Mouse (Mus musculus): ENCODE measurements around the gene Tspan14. TPM values are rescaled to one million over a fixed set of nuclear protein-coding genes. Genes with fewer than 3 reads are reported as not detected.

Tspan14 gene
- total and polyA plus RNA-seq, 3 experiments: 10.3 to 32.3 (median 23.4) TPM

GRCm38 (mm10) chr14:40905813-40906212 lies 60.8 kb downstream of the Tspan14 start:
- Histone ChIP-seq H3K27me3 (ENCODE audit: insufficient read depth, low read length) (no peaks in the 10 kb centered on the region), H3K9me3 (replicated peaks) (no peaks in the 10 kb centered on the region), H3K36me3 (replicated peaks) (peaks cover 84% of the 10 kb centered on the region), H3K4me1 (ENCODE audit: insufficient read depth, low read depth, low read length) (peaks cover 27% of the 10 kb centered on the region), H3K4me3 (ENCODE audit: low read depth, low read length) (no peak overlapping the region)
- DNase-seq (ENCODE audit: low spot score) (no peak), ATAC-seq (ENCODE audit: extremely low read depth, insufficient number of reproducible peaks, low FRiP score, poor library complexity, severe bottlenecking) (no peak)
- TF ChIP-seq TAL1 (conservative IDR thresholded peaks at IDR 0.05; ENCODE audit: low read depth, low read length): no peak
- no peak for TF ChIP-seq CTCF (IDR thresholded peaks at IDR 0.05; ENCODE audit: low read depth, low read length)
- no peak for TF ChIP-seq GATA1 (IDR thresholded peaks at IDR 0.05; ENCODE audit: borderline replicate concordance, low read length)
- no peak for TF ChIP-seq POLR2AphosphoS5 (IDR thresholded peaks at IDR 0.05; ENCODE audit: insufficient replicate concordance, low read depth, low read length)
- TF ChIP-seq GATA2 (IDR thresholded peaks at IDR 0.05; ENCODE audit: borderline replicate concordance, low read depth, low read length): no peak

GRCm38 (mm10) chr14:40902307-40903055 lies 64.1 kb downstream of the Tspan14 start:
- no peak overlapping the region for H3K4me3 ChIP-seq (ENCODE audit: low read depth, low read length)
- peaks cover 51% of the 10 kb centered on the region for H3K36me3 ChIP-seq (replicated peaks)
- no peak for DNase-seq (ENCODE audit: low spot score)
- ATAC-seq (ENCODE audit: extremely low read depth, insufficient number of reproducible peaks, low FRiP score, poor library complexity, severe bottlenecking): no peak
- H3K27me3 ChIP-seq (ENCODE audit: insufficient read depth, low read length): no peaks in the 10 kb centered on the region
- TF ChIP-seq TAL1 (conservative IDR thresholded peaks at IDR 0.05; ENCODE audit: low read depth, low read length) (no peak), GATA2 (IDR thresholded peaks at IDR 0.05; ENCODE audit: borderline replicate concordance, low read depth, low read length) (no peak), POLR2AphosphoS5 (IDR thresholded peaks at IDR 0.05; ENCODE audit: insufficient replicate concordance, low read depth, low read length) (no peak), GATA1 (IDR thresholded peaks at IDR 0.05; ENCODE audit: borderline replicate concordance, low read length) (no peak), CTCF (IDR thresholded peaks at IDR 0.05; ENCODE audit: low read depth, low read length) (no peak)
- H3K4me1 ChIP-seq (ENCODE audit: insufficient read depth, low read depth, low read length): peaks cover 27% of the 10 kb centered on the region
- H3K9me3 ChIP-seq (replicated peaks): no peaks in the 10 kb centered on the region

DNA sequence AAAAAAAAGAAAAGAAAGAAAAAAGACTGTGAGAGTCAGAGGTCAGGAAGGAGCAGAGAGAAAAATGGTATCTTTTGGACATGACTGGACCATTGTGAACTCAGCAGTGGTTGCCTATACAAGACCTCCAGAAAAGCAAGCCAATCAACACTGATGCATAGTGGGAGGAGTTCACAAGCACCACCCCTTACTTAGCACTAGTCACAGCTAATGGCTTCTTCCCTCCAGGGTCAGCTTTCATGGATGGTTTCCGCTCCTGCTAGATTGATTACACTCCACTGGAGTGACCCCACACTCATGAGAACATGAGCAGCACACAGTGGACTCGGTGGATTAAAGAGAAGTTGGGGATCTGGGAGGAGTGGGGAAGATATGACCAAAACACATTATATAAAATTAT lies 66.3 kb downstream of the Tspan14 start:
- DNase-seq (ENCODE audit: low spot score) (no peak), ATAC-seq (ENCODE audit: extremely low read depth, insufficient number of reproducible peaks, low FRiP score, poor library complexity, severe bottlenecking) (no peak)
- peaks cover 12% of the 10 kb centered on the region for H3K4me1 ChIP-seq (ENCODE audit: insufficient read depth, low read depth, low read length)
- no peaks in the 10 kb centered on the region for H3K9me3 ChIP-seq (replicated peaks)
- H3K27me3 ChIP-seq (ENCODE audit: insufficient read depth, low read length): peaks cover 14% of the 10 kb centered on the region
- H3K36me3 ChIP-seq (replicated peaks): peaks cover 30% of the 10 kb centered on the region
- TF ChIP-seq CTCF (IDR thresholded peaks at IDR 0.05; ENCODE audit: low read depth, low read length) (no peak), TAL1 (conservative IDR thresholded peaks at IDR 0.05; ENCODE audit: low read depth, low read length) (no peak), POLR2AphosphoS5 (IDR thresholded peaks at IDR 0.05; ENCODE audit: insufficient replicate concordance, low read depth, low read length) (no peak), GATA1 (IDR thresholded peaks at IDR 0.05; ENCODE audit: borderline replicate concordance, low read length) (no peak), GATA2 (IDR thresholded peaks at IDR 0.05; ENCODE audit: borderline replicate concordance, low read depth, low read length) (no peak)
- H3K4me3 ChIP-seq (ENCODE audit: low read depth, low read length): no peak overlapping the region

GRCm38 (mm10) chr14:40897916-40898315 lies 68.7 kb downstream of the Tspan14 start:
- no peak for ATAC-seq (ENCODE audit: extremely low read depth, insufficient number of reproducible peaks, low FRiP score, poor library complexity, severe bottlenecking)
- Histone ChIP-seq H3K27me3 (ENCODE audit: insufficient read depth, low read length) (peaks cover 18% of the 10 kb centered on the region), H3K4me1 (ENCODE audit: insufficient read depth, low read depth, low read length) (peaks cover 7% of the 10 kb centered on the region; the same call in 1 of the 2 replicates), H3K9me3 (replicated peaks) (no peaks in the 10 kb centered on the region), H3K36me3 (replicated peaks) (peaks cover 12% of the 10 kb centered on the region), H3K4me3 (ENCODE audit: low read depth, low read length) (no peak overlapping the region)
- no peak for DNase-seq (ENCODE audit: low spot score)
- no peak for TF ChIP-seq CTCF (IDR thresholded peaks at IDR 0.05; ENCODE audit: low read depth, low read length)
- no peak for TF ChIP-seq GATA1 (IDR thresholded peaks at IDR 0.05; ENCODE audit: borderline replicate concordance, low read length)
- no peak for TF ChIP-seq POLR2AphosphoS5 (IDR thresholded peaks at IDR 0.05; ENCODE audit: insufficient replicate concordance, low read depth, low read length)
- no peak for TF ChIP-seq GATA2 (IDR thresholded peaks at IDR 0.05; ENCODE audit: borderline replicate concordance, low read depth, low read length)
- no peak for TF ChIP-seq TAL1 (conservative IDR thresholded peaks at IDR 0.05; ENCODE audit: low read depth, low read length)

GRCm38 (mm10) chr14:40895681-40896080 lies 70.9 kb downstream of the Tspan14 start:
- TF ChIP-seq TAL1 (conservative IDR thresholded peaks at IDR 0.05; ENCODE audit: low read depth, low read length) (no peak), CTCF (IDR thresholded peaks at IDR 0.05; ENCODE audit: low read depth, low read length) (no peak), GATA2 (IDR thresholded peaks at IDR 0.05; ENCODE audit: borderline replicate concordance, low read depth, low read length) (no peak), GATA1 (IDR thresholded peaks at IDR 0.05; ENCODE audit: borderline replicate concordance, low read length) (no peak), POLR2AphosphoS5 (IDR thresholded peaks at IDR 0.05; ENCODE audit: insufficient replicate concordance, low read depth, low read length) (no peak)
- DNase-seq (ENCODE audit: low spot score) (no peak), ATAC-seq (ENCODE audit: extremely low read depth, insufficient number of reproducible peaks, low FRiP score, poor library complexity, severe bottlenecking) (no peak)
- no peak overlapping the region for H3K4me3 ChIP-seq (ENCODE audit: low read depth, low read length)
- no peaks in the 10 kb centered on the region for H3K9me3 ChIP-seq (replicated peaks)
- H3K4me1 ChIP-seq (ENCODE audit: insufficient read depth, low read depth, low read length): peaks cover 4% of the 10 kb centered on the region; the same call in 1 of the 2 replicates
- no peaks in the 10 kb centered on the region for H3K36me3 ChIP-seq (replicated peaks)
- H3K27me3 ChIP-seq (ENCODE audit: insufficient read depth, low read length): peaks cover 21% of the 10 kb centered on the region

- TF ChIP-seq GATA1 (IDR thresholded peaks at IDR 0.05; ENCODE audit: borderline replicate concordance, low read length) (no peak), CTCF (IDR thresholded peaks at IDR 0.05; ENCODE audit: low read depth, low read length) (peak; percentile 82)
These were observed 71.9 kb downstream of the Tspan14 start for GRCm38 (mm10) chr14:40894576-40895247.

More at GRCm38 (mm10) chr14:40894576-40895247, 71.9 kb downstream of the Tspan14 start:
- Histone ChIP-seq H3K9me3 (replicated peaks) (no peaks in the 10 kb centered on the region), H3K36me3 (replicated peaks) (no peaks in the 10 kb centered on the region), H3K4me3 (ENCODE audit: low read depth, low read length) (no peak overlapping the region), H3K27me3 (ENCODE audit: insufficient read depth, low read length) (peaks cover 22% of the 10 kb centered on the region), H3K4me1 (ENCODE audit: insufficient read depth, low read depth, low read length) (peaks cover 4% of the 10 kb centered on the region; the same call in 1 of the 2 replicates)
- DNase-seq (ENCODE audit: low spot score): peak; percentile 54
- ATAC-seq (ENCODE audit: extremely low read depth, insufficient number of reproducible peaks, low FRiP score, poor library complexity, severe bottlenecking): peak; percentile 64
